Mouse (Mus musculus): ENCODE results near the gene Tnnt1. TPM values are rescaled to one million over a fixed set of nuclear protein-coding genes. Genes with fewer than 3 reads are reported as not detected.
"Not testable (repeated sequence)": the region's sequence is repeated elsewhere in the genome, so short reads cannot be mapped to it uniquely, and the experiment has no call there.

The Tnnt1 gene
- 10 to 100 TPM in 1 of 2 experiments, 1 to 10 TPM in 1; 4.9 to 10.4 TPM for polyA plus RNA-seq (2017; shearing (Covaris generic))

DNA sequence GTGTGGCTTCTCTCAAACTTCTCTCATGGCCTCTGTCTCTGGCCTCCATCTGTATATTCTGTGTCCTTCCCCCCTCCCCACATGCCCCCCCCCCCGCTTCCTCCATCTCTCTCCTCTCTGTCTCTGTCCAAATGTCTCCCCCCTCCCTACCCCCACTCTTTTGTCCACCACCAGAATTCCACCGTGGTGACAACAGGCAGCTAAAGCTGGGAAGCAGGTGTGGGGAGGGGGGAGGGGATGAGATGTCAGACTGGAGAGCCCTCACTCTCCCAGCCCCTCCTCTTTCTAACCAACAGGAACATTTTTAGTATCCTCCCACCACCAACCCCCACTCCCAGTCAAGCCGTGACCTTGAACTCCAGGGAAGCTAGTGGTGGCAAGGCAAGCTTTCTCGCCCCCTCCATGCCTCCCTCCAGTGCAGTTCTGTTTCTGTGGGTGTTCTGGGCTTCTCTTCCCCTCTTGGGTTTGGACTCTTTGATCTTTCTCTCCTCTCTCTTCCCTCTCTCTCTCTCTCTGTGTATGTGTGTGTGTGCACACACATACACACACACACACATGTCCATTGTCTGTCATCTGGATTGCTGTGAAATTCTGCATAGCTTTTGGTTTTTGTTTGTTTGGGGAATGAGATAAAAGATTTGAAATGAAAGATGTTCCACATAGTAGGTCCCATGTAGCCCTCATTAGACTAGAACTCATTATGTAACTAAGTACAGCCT lies at the start of gene Tnnt1:
Gene Tnnt1, minus strand, starts transcription at position 51 of the 719 bp plus-strand sequence.
- no peak for ATAC-seq

DNA sequence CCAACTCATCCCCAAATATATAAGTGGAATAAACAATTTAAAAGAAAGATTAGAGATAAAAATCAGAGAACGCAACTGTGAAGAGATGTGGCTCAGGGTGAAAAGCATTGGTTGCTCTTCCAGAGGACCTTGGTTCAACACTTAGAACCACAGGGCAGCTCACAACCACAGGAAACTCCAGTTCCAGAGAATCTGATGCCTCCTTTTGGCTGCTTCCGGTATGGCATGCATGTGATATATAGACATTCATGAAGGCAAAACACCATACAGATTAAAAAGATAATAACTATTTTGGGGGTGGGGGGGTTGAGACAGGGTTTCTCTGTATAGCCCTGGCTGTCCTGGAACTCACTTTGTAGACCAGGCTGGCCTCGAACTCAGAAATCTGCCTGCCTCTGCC lies 46.5 kb upstream of the Tnnt1 start:
- ATAC-seq = no peak

DNA sequence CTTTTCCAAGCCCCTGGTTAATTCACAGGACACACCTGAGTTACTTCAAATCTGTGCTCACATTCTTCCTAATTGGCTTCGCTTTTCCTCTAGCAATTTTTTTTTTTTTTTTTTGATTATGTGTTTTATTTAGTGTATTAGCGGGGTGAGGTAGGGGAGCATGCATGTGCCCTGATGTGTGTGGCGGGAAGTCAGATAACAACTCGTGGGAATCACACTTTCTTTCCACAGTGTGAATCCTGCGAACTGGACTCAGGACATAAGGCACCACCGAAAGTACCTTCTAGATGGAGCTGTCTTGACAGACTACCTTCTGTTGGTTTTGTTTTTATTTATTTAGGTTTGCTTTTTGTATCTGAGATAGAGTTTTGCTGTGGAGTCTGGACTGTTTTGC lies 41.0 kb upstream of the Tnnt1 start:
- no peak for ATAC-seq

DNA sequence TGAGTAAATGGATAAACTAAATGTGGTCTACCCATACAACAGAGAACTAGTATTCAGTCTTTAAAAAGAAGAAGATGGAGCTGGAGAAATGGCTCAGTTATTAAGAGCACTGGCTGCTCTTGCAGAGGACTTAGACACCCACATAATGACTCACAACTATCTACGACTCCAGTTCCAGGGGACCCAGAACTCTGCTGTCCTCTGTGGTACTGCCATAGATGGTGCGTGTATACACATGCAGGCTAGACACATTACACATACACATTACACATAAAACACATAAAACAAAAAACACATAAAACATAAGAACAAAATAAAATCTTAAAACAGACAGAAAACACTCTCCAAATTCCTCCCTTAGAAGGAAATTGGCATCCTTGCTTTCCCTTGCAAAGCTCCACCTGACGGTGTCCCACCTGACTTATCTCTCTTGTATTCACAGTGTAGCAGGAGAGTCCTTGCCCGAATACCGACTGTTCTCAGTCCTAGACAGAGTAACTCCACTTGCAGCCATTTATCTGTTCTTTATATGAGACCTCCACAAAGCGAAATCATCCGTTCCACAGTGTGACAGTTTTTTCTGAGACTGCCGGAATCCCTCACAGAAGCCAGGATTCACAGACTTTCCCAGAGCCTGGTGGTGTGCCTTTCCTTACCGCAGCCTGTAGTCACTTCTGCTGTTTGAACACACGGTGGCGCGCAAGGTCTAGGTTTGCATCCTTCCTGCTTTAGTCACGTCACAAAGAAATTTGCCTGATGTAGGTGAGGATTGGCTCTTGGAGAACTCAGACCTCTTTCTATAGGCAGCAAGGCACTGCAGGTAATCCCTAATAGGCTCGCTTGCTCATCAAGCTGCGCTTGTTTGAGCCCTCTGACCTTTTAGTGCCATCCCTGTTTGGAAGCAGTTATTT lies 40.3 kb upstream of the Tnnt1 start:
- ATAC-seq = peak; percentile 98

DNA sequence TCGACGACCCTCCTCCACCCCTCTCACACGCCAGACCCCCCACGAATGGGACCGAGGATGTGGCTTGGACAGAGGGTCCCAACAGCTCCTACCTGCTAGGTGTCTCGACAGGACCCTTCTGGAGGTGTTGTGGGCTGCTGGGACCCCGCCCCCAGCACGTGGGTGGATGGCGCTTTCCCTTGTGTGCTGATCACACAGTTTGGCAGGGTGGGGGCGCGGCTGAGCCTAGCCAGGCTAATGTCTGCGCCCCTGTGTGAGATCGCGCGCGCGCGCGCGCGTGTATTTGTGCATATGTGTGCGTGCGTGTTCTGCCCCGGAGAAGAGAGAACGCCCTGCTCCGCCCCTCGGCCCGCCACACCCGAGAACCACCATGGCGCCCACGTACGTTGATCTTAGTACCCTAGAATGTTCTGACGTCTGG lies 31.0 kb upstream of the Tnnt1 start, which contains the start of gene Syt5:
Gene Syt5, minus strand, starts transcription at position 321 of the 421 bp plus-strand sequence.
- ATAC-seq = no peak

DNA sequence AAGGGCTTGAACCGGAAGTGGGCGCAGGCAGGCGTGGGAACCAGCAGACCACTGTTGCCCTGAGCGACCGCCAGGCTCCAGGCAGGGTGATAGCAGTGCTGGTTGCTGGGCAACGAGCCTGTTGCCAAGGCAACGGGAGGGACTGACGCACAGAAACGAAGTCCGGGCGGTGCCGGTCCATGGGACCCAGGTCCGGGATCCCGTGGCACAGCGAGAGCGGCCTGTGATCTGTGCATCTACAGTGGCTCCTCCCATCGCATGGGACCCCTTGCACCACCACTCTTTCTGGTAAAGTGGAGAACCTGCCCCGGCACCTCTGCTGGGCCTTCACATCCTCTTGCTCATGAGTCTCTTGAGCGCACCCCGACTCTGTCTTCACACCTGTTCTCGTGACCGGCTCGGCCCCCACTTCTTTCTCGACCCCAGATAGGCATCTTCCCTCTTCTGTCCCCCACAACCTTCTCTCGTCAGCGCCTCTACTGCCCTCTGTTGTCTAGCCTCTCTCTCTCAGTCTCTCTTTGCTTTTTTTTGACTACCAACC lies 30.5 kb upstream of the Tnnt1 start:
- ATAC-seq = no peak

DNA sequence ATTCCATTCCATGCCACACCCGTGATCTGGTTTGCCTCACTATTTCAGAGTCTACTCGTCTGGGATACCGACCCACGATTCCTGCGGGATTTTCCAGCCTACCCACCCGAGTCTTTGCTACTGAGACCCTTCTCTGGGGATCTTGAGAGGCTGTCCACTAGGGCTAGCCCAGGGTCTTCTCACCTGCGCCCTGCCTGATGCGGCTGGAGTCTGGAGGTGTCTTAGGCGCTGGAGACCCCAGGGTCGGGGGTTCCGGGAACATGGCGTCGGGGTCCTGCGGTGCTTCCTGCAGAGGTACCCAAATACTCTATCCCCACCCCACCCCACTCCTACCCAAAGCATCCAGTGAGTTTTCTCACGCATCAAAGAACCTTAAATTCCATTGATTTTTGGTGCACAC lies 29.9 kb upstream of the Tnnt1 start:
- ATAC-seq = no peak

DNA sequence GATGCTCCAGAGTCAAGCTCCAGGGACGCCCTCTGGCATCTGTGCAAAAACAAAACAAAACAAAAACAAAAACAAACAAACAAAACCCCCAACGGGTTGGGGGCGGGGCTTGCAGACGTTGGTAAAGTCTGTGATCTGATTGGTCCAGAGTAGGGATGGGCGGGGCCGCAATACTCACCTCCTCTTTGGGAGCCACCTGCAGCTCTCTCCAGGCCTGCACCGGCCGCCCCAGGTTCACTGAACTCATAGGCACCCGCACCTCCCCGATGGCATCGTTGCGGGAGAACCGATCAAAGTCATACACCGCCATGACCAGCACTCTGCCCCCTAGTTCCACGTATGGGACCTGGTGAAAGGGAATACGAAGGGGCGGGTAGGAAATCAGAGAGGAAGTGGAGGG lies 25.8 kb upstream of the Tnnt1 start:
- no peak for ATAC-seq

DNA sequence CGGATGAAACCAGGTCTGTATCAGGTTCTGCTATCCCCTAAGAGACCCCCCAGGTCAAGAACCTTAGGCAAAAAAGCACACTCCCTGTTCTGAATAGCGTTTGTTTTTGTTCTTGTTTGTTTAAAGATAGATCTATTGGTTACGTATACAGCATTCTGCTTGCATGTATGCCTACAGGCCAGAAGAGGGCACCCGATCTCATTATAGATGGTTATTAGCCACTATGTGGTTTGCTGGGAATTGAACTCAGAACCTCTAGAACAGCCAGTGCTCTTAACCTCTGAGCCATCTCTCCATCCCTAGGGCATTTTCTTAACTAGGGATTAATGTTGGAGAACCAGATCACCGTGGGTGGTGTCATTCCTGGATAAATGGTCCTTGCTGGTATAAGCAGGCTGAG lies 25.2 kb upstream of the Tnnt1 start:
- ATAC-seq = no peak

DNA sequence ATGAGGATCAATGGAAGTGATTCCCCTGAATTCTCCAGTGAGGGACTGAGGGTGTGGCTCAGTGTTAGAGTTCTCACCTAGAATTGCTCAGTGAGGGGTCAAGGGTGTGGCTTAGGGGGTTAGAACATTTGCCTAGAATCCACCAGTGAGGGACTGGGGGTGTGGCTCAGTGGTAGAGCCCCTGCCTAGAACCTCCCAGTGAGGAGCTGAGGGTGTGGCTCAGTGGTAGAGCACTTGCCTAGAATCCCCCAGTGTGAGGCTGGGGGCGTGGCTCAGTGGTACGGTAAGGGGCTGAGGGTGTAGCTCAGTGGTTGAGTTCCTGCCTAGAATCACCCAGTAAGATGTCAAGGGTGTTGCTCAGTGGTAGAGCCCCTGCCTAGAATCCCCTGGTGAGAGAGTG lies 22.8 kb upstream of the Tnnt1 start:
- no peak for ATAC-seq

DNA sequence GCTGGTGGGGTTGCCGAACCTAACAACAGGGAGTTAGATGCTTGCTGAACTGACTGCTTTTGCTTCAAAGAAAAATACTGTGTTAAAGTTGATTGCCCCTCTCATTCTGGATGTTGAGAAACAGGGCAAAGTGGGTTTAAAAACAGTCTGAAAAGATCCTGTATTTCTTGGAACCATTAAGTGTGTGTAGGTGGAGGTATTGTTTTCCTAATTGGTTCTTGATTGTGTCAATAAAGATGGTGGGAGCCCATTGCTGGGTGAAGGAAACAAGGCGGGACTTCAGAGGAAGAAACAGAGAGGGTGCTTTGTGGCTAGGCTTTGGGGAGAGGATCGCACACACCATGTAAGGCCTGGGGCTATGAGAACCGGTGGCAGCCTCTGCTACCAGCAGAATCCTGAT lies 21.0 kb upstream of the Tnnt1 start:
- no peak for ATAC-seq

DNA sequence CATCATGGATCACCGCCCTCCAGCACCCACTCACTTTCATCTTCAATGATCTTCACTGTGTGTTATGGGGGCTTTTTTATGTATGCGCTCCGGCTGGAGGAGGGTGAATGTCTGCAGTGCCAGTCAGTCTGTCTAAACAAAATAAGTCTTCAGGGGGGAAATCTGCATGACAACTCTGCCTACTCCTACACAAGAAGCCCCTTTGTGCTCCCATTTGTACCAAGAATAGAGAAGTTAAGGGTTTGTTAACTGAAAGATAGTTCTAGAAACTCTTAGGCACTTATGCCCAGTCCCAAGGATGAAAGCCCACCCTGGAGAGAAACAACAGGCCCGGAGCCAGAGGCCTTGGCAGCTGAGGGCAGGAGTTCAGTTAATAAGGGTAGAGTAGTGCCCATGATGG lies 20.2 kb upstream of the Tnnt1 start:
- no peak for ATAC-seq

DNA sequence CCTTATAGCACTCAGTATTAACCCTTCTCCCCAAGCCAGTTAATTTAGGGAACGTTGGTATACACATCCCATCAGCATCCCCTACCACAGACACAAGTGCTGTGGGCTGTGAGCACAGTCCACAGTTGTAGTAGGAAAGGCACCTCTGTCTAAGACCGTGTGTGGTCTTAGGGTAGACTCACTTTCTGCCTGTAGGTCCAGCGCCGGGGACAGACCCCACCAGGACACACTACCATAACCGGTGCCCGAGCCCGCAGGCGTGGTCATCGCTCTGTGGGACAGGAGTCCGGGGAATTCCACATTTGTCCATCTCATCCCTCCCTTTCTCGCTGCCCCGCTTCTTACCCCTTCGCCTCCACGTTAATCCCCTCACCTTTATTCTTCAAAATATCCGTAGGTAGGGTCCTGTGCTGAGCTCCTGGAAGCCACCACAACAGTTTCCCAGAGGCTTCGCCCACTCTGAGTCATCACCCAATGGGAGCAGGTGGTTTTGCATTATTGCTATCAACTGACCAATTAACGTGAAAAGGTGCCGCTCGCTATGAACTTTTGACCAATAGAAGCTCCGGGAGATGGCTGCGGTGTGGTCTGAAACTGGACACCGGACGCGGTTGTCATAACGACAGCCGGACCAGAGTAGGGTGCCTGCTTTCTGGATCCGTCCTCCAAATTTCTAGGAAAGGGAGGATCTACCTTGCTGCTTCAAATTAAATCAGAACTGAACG lies 16.0 kb upstream of the Tnnt1 start, which contains the start of gene Dnaaf3:
Gene Dnaaf3, minus strand, starts transcription at position 449 of the 725 bp plus-strand sequence.
- ATAC-seq = no peak

DNA sequence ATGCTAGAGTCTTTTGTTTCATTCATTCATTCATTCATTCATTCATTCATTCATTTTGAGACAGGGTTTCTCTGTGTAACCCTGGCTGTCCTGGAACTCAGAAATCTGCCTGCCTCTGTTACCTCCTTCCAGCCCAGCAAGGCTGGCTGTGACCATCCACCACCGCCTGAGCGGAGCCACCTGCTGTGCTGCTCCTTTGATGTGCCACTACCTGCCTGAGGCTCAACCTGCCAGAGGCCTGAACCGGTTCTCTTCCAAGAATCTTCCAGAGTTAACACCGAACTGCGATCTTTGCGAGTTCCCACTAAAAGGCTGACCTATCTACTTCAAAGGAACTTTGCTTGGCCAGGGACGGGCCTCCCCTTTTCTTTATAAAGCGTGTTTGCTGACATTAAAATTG lies 14.0 kb upstream of the Tnnt1 start:
- not testable (repeated sequence) for ATAC-seq

DNA sequence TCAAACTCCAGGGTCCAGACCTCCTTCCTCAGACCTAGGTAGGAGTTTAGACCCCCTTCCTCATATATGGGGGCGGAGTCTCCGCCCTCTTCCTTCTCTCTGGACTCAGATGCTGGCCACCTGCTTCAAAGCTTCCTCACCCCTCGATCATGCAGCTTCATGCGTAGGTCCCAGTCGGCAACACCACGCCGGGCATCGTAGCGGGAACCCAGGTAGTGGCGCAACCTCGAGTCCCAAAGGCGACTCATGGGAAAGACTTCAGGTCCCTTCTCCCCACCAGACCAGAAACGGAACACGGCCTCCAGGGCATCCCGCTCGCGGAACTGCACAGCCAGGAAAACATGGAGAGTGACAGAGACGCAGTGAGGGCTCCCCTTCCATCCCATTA lies 11.1 kb upstream of the Tnnt1 start:
- ATAC-seq = no peak

DNA sequence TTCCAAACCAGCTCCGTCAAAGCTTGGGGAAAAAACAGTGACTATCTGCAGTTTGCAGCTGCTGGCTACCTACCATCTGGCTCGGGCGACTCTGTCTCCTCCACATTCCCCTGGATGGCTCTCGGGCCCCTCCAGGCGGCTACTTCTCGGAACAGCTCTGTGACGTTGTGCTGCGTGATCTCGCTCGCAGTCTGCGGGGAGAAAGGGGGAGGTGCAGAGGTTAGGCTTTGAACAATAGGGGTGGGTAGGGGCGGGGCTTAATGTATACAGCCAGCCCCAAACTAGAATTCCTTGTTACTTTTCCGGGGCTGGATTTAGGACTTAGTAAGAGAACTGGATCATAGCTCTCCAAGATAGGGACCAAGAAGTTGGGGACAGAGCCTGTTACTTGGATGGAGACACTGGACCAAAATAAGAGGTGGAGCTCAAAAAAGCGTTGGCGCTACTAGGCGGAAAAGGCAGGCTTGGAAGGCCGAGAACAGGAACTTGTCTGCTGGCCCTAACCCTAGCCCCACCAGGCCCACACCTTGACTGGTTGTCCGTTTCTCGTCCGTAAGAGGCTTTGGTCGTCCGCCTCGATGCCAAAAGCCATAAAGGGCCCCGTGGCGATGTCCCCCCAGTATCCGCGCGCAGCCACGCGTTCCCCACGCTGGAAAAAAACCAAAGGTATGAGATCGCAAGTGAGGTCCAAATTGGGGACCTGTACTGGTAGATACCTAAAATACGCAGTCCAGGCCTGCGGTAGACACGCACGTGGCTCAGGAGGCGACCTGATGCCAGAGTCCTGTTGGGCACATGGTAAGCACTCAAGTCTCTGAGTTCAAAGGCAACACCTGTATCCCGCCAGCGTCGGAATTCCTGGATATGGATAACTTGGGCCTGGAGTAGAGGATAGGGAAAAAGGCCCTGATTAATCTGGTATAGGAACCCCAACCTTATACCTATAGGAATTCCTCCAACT lies 10.4 kb upstream of the Tnnt1 start:
- ATAC-seq = peak; percentile 97

DNA sequence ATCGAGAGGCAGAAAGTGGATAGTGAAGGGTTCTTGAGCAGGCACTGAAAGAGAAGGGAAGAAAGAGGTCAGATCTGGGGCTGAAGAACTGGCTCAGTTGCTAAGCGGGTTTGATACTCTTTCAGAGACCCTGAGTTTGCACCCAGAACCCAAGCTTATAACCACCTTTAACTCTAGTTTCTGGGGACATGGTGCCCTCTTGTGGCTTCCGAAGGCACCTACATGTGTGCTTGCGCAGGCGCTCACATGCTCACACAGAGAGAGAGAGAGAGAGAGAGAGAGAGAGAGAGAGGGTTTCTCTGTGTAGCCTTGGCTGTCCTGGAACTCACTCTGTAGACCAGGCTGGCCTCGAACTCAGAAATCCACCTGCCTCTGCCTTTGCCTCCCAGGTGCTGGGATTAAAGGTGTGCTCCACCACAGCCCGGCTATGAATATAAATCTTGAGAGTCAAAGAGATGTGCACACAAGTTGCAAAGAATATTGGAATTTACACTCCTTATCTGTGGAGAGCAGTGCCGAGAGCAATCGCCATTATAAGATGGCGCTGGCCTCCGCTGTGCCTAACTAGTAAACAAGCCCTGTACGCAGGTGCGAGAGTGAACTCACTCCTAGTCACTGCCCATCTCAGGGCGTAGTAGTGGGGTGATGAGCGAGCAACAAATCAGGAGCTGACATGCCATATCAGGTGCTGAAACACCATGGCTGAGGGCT lies 8.2 kb upstream of the Tnnt1 start, which contains the start of gene Tnni3:
Gene Tnni3, minus strand, starts transcription at position 18 of the 711 bp plus-strand sequence.
- peak; percentile 44 for ATAC-seq

DNA sequence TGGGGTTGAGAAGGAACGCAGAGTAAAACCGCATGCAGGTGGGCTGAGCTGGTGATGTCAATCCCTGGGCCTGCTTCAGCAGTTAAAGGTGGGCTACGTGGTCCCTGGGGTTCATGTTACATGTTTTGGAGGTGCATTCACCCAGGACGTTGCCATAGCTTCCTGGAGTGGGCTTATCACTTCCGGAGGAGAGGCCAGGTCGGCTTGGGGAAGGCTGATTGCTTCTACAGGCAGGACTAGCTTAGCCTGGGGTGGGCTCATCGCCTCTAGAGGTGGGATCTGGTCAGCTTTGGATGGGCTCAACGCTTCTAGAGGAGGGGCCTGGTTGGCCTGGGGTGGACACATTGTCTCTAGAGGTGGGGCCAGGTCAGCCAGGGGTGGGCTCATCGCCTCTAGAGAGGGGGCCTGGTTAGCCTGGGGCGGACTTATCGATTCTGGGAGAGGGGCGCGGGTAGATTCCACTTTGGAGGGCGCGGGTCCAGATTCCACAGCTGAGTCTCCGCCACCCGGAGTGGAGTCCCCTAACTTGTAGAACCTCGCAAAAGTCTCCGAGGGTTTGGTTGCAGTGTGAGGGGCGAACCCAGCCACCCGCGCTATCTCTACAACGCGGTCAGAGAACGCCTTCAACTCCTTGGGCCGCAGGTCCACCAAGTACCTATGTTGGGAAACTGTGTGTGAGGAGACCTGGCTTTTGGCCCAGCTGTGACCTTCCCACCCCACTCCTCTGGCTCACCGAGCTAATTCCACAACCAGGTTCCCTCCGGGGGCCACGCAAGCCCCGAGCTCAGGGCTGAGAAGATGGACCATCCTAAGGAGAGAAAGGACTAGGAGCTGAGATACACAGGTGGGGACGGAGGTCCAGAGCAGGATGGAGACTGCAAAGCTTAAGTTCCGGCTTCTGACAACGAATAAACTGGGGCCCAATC lies 7.3 kb upstream of the Tnnt1 start:
- ATAC-seq = no peak

DNA sequence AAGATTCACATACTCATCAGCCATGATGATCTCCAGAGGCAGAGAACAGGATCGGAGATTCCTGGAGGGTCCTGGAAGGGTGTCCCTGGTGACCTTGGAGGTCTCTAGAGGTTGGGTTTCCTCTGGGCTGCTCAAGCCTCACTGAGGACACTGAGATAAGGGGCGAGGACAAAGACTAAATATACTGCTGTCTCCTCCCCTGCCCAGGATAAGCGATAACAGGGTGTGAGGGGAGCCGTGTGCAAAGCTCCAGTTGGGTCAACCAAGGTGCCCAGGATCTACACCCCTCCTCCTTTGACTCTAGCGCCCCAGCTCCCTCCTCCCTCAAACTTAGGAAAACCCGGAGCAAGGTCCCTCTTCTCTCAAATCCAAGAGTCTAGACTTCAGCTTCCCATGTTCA lies 6.1 kb upstream of the Tnnt1 start:
- no peak for ATAC-seq
